Mouse (Mus musculus): ENCODE data around the gene Trpv2. TPM values are rescaled to one million over a fixed set of nuclear protein-coding genes. Genes with fewer than 3 reads are reported as not detected.
A peak's percentile ranks its signal among the peaks of the same experiment; 100 is the strongest.

The Trpv2 gene
- total RNA-seq (2017), result 24.5 TPM in 2 replicates

DNA sequence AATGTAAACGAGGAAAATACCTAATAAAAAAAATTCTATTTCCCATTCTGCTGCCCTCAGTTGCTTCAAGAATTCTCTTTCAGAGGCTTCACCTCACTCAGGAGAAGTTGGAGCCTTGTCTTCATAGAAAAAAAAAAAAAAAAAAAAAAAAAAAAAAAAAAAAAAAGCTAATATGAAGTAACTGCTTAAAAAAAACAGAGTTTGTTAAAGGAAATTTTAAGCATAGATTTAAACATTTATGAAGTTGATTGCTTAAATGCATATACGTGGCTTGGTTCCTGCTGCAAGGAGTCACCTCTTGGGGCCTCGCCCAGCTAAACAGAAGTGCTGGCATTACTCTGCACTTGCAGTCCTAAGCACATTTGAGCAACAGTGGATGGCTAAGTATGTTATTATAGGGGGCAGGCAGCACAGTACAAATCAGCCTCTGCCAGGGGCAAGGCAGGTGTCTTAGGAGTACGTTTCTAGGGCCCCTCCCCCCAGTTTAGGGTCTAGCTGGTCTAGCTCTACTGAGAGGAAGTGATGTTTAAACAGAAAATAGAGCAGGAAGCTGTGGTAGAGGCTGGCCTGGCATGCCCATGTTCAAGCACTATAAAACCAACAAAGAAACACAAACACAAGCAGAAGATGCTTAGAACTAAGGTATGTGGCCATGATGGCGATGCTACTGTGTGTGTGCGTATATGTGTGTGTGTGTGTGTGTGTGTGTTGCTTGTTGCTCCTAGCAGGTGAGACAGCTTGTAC is at the start of gene Trpv2:
Gene Trpv2, plus strand, starts transcription at position 528 of the 744 bp plus-strand sequence.
- peak; percentile 42 to 50; a peak in 3 of 4 replicates for ATAC-seq (replicated peaks in 1 of 2; ENCODE audit: insufficient read depth in 1 of 2, low FRiP score in 2 of 2, low TSS enrichment in 1 of 2, low read depth in 1 of 2, poor library complexity in 2 of 2, severe bottlenecking in 2 of 2)

DNA sequence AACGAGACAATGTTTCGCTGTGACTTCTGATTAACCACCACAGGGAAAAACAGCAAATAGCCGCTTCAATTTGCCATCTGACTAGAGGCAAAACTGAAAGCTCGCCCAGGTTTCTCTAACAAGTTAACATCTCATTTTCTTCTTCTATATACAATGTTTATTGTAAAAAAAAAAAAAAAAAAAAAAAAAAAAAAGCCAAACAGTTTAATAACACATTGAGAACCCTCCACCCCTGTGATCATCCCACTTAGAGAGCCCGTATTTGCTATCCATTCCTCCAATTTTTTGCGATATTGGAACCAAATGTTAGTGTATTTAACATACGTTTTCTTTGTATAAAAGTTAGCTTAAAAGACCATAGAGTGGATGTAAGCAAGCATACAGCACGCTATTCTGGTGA is 37.2 kb upstream of the Trpv2 start:
- ATAC-seq (replicated peaks in 1 of 2; ENCODE audit: insufficient read depth in 1 of 2, low FRiP score in 2 of 2, low TSS enrichment in 1 of 2, low read depth in 1 of 2, poor library complexity in 2 of 2, severe bottlenecking in 2 of 2), result no peak

DNA sequence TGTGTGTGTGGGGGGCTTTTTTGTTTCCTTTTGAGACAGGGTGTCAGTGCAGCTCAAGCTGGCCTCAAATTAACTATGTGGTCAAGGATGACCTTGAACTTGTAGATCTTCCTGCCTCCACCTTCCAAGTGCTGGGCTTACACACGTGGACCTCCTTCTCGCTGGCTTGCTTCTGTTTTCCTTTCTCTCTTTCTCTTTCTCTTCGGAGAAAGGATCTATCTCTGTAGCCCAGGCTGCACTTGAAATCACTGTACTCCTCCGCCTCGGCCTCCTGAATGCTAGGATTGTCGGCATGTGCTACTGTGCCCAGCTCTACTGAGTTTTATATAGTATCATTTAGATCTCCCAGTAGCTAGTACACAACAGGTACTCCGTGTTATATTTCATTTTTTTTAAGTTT is 36.7 kb upstream of the Trpv2 start:
- no peak for ATAC-seq (replicated peaks in 1 of 2; ENCODE audit: insufficient read depth in 1 of 2, low FRiP score in 2 of 2, low TSS enrichment in 1 of 2, low read depth in 1 of 2, poor library complexity in 2 of 2, severe bottlenecking in 2 of 2)

DNA sequence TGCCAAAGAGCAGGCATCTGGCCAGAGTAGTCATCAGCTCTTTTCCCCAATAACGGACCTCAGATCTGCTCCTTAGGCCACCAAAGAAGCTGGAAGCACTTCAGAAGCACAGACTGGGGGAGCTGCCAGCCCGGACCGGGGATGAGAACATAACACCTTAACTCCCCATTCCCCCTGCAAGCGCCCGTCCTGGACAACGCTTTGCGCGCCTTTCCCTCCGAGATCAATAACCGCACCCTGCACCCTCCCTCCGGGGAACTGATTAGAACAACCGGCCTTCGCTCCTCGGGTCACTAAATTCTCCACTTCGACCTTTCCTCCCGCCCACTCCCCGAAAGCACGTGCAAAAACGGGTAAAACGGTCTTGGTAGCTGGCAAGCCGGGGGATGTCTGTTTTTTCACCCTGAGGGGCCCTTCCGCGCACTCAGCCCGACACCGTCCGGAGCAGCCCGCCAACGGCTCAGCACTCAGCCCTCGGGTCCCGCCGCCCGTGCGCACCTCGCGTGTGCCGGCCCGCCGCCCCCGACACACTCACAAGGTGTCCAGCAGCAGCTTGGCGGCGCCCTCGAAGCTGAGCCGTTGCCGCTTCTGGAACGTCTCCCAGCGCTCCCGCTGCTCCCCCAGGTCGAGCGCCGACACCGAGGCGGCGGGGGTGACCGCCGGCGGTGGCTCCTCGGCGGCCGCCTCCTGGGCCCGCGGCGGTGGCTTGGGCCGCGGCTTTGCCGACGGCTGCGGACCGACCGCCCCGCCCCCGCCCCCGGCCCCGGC is 35.8 kb upstream of the Trpv2 start:
- ATAC-seq (replicated peaks in 1 of 2; ENCODE audit: insufficient read depth in 1 of 2, low FRiP score in 2 of 2, low TSS enrichment in 1 of 2, low read depth in 1 of 2, poor library complexity in 2 of 2, severe bottlenecking in 2 of 2), result peak; percentile 32 to 52; a peak in 2 of 4 replicates

DNA sequence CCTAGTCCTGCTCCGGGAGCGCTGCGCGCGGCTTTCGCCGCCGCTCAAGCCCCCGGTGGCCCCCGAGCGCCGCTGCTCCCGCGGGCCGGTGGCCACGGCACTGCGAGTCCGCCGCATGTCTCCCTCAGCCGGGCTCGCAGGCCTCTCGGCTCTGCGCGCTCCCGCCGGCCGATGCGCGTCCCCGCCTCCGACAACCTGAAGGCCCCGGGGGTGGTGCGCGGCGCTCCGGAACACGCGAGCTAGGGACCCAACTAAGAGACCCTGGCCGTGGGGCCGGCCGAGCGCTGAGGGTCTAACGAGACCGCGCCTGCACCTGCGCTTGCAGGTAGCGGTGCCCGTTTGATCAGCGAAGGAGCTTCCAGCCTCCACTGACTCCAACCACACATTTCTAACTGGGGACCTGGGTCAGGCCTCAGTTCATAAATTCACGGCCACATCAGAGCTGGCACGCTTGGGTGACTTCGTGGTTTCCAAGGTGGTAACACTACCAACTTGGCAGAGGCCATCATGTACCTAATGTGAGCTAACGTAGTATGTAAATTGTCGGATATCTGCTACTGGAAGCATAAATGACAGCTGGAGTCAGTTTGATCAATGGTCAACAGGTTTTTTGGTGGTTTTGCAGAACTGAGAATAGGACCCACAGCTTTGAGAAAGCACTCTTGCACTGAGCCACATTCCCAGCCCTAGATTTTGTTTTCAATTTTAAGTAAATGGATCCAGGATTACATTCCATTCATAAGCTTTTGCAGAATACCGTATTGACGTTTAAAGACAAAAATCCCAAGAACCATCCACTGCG is 35.0 kb upstream of the Trpv2 start, which contains the start of gene Cenpv:
Gene Cenpv, minus strand, starts transcription at position 173 of the 802 bp plus-strand sequence.
- ATAC-seq (replicated peaks in 1 of 2; ENCODE audit: insufficient read depth in 1 of 2, low FRiP score in 2 of 2, low TSS enrichment in 1 of 2, low read depth in 1 of 2, poor library complexity in 2 of 2, severe bottlenecking in 2 of 2), result peak in 1 of 2 experiments; percentile 25; a peak in 2 of 4 replicates

DNA sequence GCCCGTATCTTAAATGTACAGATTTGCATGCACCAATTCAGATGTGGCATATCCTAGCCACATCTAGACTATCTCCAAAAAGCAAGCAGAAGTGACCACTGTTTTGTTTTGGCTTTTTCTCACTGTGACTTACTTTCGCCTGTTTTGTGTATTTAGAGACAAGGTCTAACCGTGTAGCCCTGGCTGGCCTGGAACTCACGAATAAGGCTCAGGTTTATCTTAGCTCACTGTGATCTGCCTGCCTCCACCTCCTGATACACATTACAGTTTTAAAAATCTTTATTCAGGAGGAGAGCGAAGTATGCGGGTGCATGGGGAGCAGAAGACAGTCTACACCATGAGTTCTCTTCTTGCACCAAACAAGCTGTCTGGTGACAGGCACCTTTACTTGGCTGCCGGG is 34.1 kb upstream of the Trpv2 start:
- no peak for ATAC-seq (replicated peaks in 1 of 2; ENCODE audit: insufficient read depth in 1 of 2, low FRiP score in 2 of 2, low TSS enrichment in 1 of 2, low read depth in 1 of 2, poor library complexity in 2 of 2, severe bottlenecking in 2 of 2)

DNA sequence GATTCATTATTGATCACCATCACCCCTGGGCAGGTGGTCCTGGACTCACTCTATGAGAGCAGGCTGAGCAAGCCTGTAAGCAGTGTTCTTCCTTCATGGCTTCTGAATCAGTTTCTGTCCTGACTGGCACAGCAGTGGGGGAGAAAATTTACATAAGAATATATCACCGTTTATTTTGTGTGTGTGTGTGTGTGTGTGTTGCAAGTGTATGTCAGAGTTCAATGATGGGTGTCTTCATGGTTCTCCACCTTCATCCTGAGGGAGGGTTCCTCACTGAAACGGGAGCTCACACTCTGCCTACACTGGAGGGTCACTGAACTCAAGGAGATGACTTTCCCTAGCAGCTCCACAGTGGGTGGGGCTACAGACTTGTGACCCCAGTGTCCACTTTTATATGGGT is 33.3 kb upstream of the Trpv2 start:
- no peak for ATAC-seq (replicated peaks in 1 of 2; ENCODE audit: insufficient read depth in 1 of 2, low FRiP score in 2 of 2, low TSS enrichment in 1 of 2, low read depth in 1 of 2, poor library complexity in 2 of 2, severe bottlenecking in 2 of 2)

DNA sequence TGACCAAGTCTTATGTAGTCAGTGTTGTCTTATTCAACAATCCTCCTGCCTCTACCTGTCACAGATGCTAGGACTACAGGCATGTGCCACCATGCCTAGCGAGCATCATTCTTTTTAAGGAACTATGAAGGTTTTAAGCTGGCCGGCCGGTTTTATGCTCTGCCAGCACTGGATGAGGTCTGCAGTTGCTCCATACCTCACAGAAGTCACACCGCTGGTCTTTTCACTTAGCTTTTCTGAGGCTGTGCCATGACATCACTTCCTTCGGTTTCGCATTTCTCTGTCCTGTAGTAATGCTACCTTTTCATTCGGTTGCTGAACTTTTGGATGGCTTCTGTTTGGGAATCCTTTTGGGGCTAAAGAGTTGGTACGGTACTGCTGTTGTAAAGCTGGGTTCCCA is 32.7 kb upstream of the Trpv2 start:
- ATAC-seq (replicated peaks in 1 of 2; ENCODE audit: insufficient read depth in 1 of 2, low FRiP score in 2 of 2, low TSS enrichment in 1 of 2, low read depth in 1 of 2, poor library complexity in 2 of 2, severe bottlenecking in 2 of 2), result no peak

DNA sequence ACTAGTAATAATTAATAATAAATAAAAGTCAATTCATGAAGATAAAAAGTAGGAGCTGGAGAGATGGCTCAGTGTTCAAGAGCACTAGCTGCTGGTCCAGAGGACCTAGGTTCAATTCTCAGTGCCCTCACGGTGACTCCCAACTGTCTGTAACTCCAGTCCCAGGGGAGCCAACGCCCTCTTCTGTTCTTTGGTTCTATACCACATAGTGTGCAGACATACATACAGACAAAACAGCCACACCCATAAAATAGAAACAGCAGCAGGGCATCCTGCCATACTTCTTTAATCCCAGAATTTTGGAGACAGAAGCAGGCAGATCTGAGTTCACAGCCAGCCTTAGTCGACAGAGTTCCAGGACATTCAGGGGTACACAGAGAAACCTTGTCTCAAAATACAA is 30.3 kb upstream of the Trpv2 start:
- no peak for ATAC-seq (replicated peaks in 1 of 2; ENCODE audit: insufficient read depth in 1 of 2, low FRiP score in 2 of 2, low TSS enrichment in 1 of 2, low read depth in 1 of 2, poor library complexity in 2 of 2, severe bottlenecking in 2 of 2)

DNA sequence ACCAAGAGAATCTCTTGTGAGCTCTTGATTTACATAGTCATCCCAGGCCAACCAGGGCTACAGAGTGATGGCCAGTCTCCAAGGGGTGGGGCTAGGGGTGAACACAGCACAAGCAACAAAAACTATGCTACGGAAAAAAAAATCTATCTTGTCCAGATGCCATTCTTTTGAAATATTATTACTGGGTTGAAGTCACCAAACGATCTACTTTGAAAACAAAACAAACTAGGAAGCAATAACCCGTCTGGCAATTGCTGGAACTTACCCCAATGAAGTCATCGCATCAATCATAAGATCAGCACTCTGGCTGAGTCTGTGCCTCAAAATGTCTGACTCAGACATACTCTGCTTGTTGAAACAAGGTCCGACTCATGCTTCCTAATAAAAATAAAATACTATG is 24.5 kb upstream of the Trpv2 start:
- ATAC-seq (replicated peaks in 1 of 2; ENCODE audit: insufficient read depth in 1 of 2, low FRiP score in 2 of 2, low TSS enrichment in 1 of 2, low read depth in 1 of 2, poor library complexity in 2 of 2, severe bottlenecking in 2 of 2), result no peak

DNA sequence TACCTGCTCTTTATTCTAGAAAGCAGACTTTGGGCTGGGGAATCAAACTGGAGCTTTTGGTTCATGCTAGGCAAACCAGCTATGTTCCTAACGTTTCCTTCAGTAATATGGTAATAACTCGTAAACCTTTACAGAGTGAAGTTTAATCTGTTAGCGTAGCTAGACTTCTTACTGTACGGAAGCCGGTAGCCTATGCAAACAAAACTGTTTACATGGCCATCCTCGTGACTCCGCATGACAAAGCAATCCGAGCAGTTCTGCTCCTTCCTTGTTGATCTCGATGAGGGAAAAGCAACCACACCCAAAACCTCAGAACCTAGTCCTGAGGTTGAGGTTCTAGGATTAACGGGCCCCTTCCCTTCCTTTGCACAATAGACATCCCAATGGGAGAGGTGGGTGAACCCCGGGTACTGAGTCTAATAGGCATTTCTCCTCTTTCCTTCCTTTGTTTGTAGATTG is 24.0 kb upstream of the Trpv2 start:
- ATAC-seq (replicated peaks in 1 of 2; ENCODE audit: insufficient read depth in 1 of 2, low FRiP score in 2 of 2, low TSS enrichment in 1 of 2, low read depth in 1 of 2, poor library complexity in 2 of 2, severe bottlenecking in 2 of 2), result peak; percentile 13 to 28; a peak in 2 of 4 replicates

DNA sequence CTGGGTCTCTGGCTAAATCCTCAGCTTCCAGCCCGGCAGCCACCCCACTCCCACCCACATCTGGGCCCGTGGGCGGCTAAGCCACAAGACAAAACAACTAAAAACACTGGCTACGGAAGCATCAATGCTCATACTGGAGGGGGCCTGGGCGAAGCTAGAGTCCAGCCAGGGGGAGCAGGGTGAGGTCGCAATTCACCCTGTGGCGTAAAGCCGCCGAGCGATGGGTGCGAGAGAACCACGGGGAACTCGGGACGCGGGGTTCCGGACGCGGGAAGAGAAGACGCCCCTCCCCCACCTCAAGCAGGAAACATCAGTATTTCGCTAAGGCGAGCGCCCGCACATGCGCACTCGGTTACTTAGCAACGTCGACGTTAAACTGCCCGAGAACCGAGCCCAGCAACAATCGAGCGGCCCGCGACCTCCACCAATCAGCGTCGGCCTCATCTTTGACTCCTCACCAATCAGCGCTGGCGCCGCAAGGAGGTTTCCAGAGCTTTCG is 23.5 kb upstream of the Trpv2 start, which contains the start of gene Ubb:
Gene Ubb, plus strand, starts transcription at position 445 of the 499 bp plus-strand sequence.
- peak; percentile 80 to 85 for ATAC-seq (replicated peaks in 1 of 2; ENCODE audit: insufficient read depth in 1 of 2, low FRiP score in 2 of 2, low TSS enrichment in 1 of 2, low read depth in 1 of 2, poor library complexity in 2 of 2, severe bottlenecking in 2 of 2)

DNA sequence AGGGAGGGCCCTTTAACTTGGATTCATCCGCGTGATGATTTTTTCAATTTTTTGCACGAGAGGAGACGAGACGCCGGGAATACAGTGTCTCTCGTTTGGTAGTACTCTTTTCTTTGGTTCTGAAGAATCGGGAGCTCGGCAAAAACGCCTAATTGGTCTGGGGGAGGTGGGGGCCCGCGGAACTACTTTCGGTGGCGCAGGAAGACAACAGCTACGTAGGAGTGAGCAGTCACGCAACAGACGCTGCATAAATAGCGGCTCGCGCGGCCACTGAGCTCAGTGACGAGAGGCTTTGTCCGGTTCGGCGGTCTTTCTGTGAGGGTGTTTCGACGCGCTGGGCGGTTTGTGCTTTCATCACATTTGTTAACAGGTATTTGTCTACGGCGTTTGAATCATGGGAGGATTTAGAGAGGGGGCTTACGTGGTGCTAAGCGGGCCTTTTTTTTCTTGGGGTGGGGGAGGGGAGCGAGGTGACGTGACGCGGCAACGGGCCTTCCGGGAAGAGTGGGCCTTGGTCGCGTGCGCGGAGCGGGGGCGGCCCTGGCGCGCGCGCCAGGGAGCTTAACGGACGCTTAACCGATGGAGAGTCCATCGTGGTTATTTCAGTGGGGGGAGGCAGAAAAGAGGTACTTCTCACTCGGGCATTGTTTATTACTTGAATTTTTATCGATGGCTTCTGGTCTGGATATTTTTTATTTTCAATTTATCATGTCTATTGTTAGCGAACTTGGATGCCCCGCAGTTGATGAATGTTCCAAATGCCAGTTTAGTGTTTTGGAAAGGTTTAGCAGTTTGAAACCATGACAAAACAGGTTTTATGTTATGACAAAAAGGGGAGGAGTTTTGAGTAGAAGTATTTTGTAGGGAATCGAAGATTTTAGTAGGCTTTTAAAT is 22.8 kb upstream of the Trpv2 start:
- peak; percentile 55 to 58 for ATAC-seq (replicated peaks in 1 of 2; ENCODE audit: insufficient read depth in 1 of 2, low FRiP score in 2 of 2, low TSS enrichment in 1 of 2, low read depth in 1 of 2, poor library complexity in 2 of 2, severe bottlenecking in 2 of 2)

DNA sequence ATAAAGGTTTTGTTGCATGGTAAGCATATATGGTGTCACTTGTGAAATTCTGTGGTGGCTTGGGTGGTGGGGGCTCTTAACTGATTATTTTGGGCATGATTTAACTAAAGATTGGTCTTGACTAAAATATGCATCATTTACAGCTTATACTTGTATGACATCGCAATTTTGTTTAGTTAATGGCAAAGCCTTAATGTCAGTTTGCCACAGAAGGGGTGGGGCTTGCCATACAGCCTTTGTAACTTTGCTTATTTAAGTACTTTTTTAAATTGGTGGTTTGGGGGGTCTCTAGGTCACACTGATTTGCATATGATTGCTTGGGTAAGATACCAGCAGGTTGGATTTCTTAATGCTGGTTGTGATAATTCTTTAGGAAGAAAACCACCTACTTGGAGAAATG is 21.1 kb upstream of the Trpv2 start:
- ATAC-seq (replicated peaks in 1 of 2; ENCODE audit: insufficient read depth in 1 of 2, low FRiP score in 2 of 2, low TSS enrichment in 1 of 2, low read depth in 1 of 2, poor library complexity in 2 of 2, severe bottlenecking in 2 of 2), result no peak

DNA sequence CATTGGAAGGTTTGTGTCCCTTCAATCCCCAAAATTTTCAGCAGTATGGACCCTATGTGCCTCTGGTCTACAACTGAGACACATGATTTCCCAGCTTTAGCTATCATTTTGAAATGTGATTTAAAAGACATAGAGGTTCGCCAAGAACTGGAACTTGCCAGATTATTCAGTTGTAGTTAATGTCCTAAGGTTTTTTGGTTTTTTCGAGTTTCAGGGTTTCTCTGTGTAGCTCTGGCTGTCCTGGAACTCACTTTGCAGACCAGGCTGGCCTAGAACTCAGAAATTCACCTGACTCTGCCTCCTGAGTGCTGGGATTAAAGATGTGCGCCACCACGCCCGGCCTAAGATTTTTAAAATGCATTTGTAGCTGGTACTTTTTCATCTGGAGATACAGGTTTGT is 20.7 kb upstream of the Trpv2 start:
- no peak for ATAC-seq (replicated peaks in 1 of 2; ENCODE audit: insufficient read depth in 1 of 2, low FRiP score in 2 of 2, low TSS enrichment in 1 of 2, low read depth in 1 of 2, poor library complexity in 2 of 2, severe bottlenecking in 2 of 2)

DNA sequence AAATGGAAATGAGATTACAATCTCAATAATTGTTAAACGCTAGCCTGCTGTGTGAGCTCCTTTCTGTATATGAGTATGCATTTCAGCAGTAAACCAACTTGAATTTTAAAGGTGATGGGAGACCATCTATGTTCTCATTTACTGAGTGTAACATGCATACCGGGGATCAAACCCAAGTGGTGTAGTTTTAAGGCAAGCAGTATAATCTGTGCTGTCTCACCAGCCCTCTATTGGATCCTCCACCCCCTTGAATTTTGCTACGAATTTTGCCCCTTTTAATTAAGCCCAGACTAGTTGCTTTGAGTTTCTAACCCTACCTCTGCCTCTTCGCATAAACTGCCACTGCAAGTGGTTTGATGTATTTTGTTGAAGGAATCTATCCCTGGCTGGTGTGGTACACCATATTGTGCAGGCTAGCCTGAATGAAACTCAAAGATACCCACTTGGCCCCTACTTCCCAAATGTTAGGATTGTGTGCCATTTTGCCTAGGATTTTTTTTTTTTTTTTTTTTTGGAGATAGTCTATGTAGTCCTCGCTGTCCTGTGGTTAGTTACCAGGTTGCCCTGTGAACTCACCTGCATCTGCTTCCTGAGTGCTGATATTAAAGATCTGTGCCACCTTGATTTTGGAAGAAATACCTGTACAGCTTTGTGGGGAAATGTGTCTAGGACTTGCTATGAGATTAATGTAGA is 20.0 kb upstream of the Trpv2 start:
- ATAC-seq (replicated peaks in 1 of 2; ENCODE audit: insufficient read depth in 1 of 2, low FRiP score in 2 of 2, low TSS enrichment in 1 of 2, low read depth in 1 of 2, poor library complexity in 2 of 2, severe bottlenecking in 2 of 2), result no peak
